Mouse (Mus musculus) bone marrow macrophage, adult 2 months (primary cell): ENCODE results near the gene Trim72.

Source experiments
- CTCF ChIP-seq: IDR thresholded peaks from 2 replicates; pipeline ENCODE4 v1.5.1; 2012; ENCODE audit warnings: low read depth, mild to moderate bottlenecking, low read length, moderate library complexity
- POLR2A ChIP-seq: IDR thresholded peaks from 2 replicates; pipeline ENCODE4 v1.6.1; 2012; ENCODE audit warnings: mild to moderate bottlenecking, low read depth, low read length, borderline replicate concordance

DNA sequence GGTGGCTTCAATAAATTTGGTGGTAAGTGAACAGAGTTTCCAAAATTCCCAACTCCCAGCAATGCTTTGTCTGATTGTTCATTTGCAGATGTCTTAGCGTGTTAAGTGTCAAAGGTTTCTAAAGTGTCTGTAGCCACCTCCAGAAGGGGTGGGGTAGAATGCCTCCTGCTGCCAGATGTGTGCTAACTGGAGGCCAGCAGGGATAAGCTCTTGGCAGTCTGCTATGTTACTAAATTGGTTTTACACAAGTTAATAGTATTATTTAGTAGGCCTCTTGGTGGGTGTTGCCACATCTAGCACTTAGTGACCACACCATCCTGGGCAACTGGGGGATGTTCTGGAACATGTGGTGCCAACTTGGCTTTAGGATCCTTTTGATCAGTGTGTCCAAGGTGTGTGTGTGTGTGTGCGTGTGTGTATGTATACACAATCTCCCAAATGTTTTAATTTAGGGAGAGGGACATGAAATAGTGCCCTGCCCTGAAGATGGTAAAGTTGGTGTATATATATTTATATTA is 29.3 kb upstream of the Trim72 start:
- TF ChIP-seq POLR2A = no peak
- no peak for TF ChIP-seq CTCF
